Mouse (Mus musculus) liver, postnatal 0 days (tissue): Measurements from ENCODE around the gene Camta1. TPM values are rescaled to one million over a fixed set of nuclear protein-coding genes. Genes with fewer than 3 reads are reported as not detected.
A peak's percentile ranks its signal among the peaks of the same experiment; 100 is the strongest.

Experiments used
- ATAC-seq: fragments of 200-750 bp; cut with Nextera tagmentation; 2 replicates; pipeline ENCODE4 v1.8.0; 2017; ENCODE audit warnings: mild to moderate bottlenecking, moderate library complexity
- DNase-seq: peaks from one replicate; pipeline ENCODE4 v3.0.0-alpha.2; 2016
- H3K27ac ChIP-seq: fragments of 300-500 bp; sonication (generic); 2 replicates; pipeline ENCODE4 v1.5.1; 2014; ENCODE audit warnings: antibody characterized with exemption, moderate library complexity, mild to moderate bottlenecking, low read depth
- H3K27me3 ChIP-seq: fragments of 300-500 bp; sonication (generic); 2 replicates; pipeline ENCODE4 v1.6.1; 2014; ENCODE audit warnings: low read length, control low read depth, mixed read lengths; ENCODE audit not compliant: insufficient read depth
- H3K36me3 ChIP-seq: fragments of 300-500 bp; sonication (generic); replicated peaks from 2 replicates; pipeline ENCODE4 v1.6.1; 2014; ENCODE audit warnings: mild to moderate bottlenecking, control low read depth, low read length, moderate library complexity, mixed read lengths; ENCODE audit not compliant: insufficient read depth
- H3K4me1 ChIP-seq: fragments of 300-500 bp; sonication (generic); 2 replicates; pipeline ENCODE4 v1.6.1; 2014; ENCODE audit warnings: antibody characterized with exemption, mild to moderate bottlenecking, control low read depth; ENCODE audit not compliant: insufficient read depth
- H3K4me2 ChIP-seq: fragments of 300-500 bp; sonication (generic); 2 replicates; pipeline ENCODE4 v1.6.1; 2014; ENCODE audit warnings: low read depth, mild to moderate bottlenecking, low read length, moderate library complexity, mixed read lengths
- H3K4me3 ChIP-seq: fragments of 300-500 bp; sonication (generic); 2 replicates; pipeline ENCODE4 v1.5.1; 2014; ENCODE audit warnings: low read depth, low read length
- H3K9ac ChIP-seq: fragments of 300-500 bp; sonication (generic); replicated peaks from 2 replicates; pipeline ENCODE4 v1.6.1; 2014; ENCODE audit warnings: mild to moderate bottlenecking, moderate library complexity
- H3K9me3 ChIP-seq: fragments of 300-500 bp; sonication (generic); 2 replicates; pipeline ENCODE4 v1.6.1; 2016; ENCODE audit warnings: mild to moderate bottlenecking, control low read depth, low read length, mixed read lengths
- CTCF ChIP-seq: sonication (generic); IDR thresholded peaks from 2 replicates; pipeline ENCODE4 v1.5.1; 2016; ENCODE audit warnings: antibody characterized with exemption, low read depth
- EP300 ChIP-seq: IDR thresholded peaks from 2 replicates; pipeline ENCODE4 v1.6.1; 2016; ENCODE audit warnings: antibody characterized with exemption, low read depth, mild to moderate bottlenecking
- WGBS: fragments of 180-500 bp; shearing (Covaris S2); extraction: QIAGEN DNeasy Blood & Tissue Kit; methylation state at CpG from one replicate; pipeline ENCODE4 v1.1.7; 2014; ENCODE audit not compliant: insufficient replicate concordance; 5-methylcytosine and 5-hydroxymethylcytosine counted together
- polyA plus RNA-seq: library from polyadenylated mRNA; unstranded; fragments of >200 nt; fragmentation: Nextera tagmentation; extraction: Ambion mirVana; gene quantifications from 2 replicates; pipeline ENCODE4 v1.2.1, GENCODE M21; 2015

Gene Camta1
- polyA plus RNA-seq, 1 experiment from 2014 or later = 48.3 TPM

- Histone ChIP-seq H3K36me3 (no peaks in the 10 kb centered on the region), H3K4me3 (no peak overlapping the region), H3K9ac (no peak overlapping the region), H3K27ac (no peak overlapping the region), H3K9me3 (no peaks in the 10 kb centered on the region), H3K4me2 (no peak overlapping the region), H3K4me1 (no peaks in the 10 kb centered on the region), H3K27me3 (no peaks in the 10 kb centered on the region)
- ATAC-seq = no peak
- DNase-seq = no peak
- 62% methylated on average over 4 of the region's 4 CpGs for WGBS
- no peak for TF ChIP-seq EP300
- no peak for TF ChIP-seq CTCF
Measured at GRCm38 (mm10) chr4:151655227-151655626, 206.4 kb downstream of the Camta1 start.

GRCm38 (mm10) chr4:151642418-151642817 lies 219.3 kb downstream of the Camta1 start:
- H3K27ac ChIP-seq = no peak overlapping the region
- no peaks in the 10 kb centered on the region for H3K4me1 ChIP-seq
- no peak for TF ChIP-seq CTCF
- TF ChIP-seq EP300 = no peak
- 77% methylated on average over 2 of the region's 2 CpGs for WGBS
- no peaks in the 10 kb centered on the region for H3K9me3 ChIP-seq
- H3K4me3 ChIP-seq = no peak overlapping the region
- no peak overlapping the region for H3K9ac ChIP-seq
- H3K36me3 ChIP-seq = no peaks in the 10 kb centered on the region
- no peaks in the 10 kb centered on the region for H3K27me3 ChIP-seq
- ATAC-seq = no peak
- no peak overlapping the region for H3K4me2 ChIP-seq
- no peak for DNase-seq

- H3K4me2 ChIP-seq = no peak overlapping the region
- no peak overlapping the region for H3K9ac ChIP-seq
- no peaks in the 10 kb centered on the region for H3K27me3 ChIP-seq
- no peaks in the 10 kb centered on the region for H3K4me1 ChIP-seq
- H3K4me3 ChIP-seq = no peak overlapping the region
- no peak for ATAC-seq
- WGBS = 69% methylated on average over 8 of the region's 8 CpGs
- TF ChIP-seq CTCF (no peak), EP300 (no peak)
- no peaks in the 10 kb centered on the region for H3K9me3 ChIP-seq
- DNase-seq = no peak
- H3K27ac ChIP-seq = no peak overlapping the region
- no peaks in the 10 kb centered on the region for H3K36me3 ChIP-seq
Measured at GRCm38 (mm10) chr4:151640971-151641370, 220.7 kb downstream of the Camta1 start.

- Histone ChIP-seq H3K27ac (no peak overlapping the region), H3K4me1 (no peaks in the 10 kb centered on the region), H3K4me3 (no peak overlapping the region), H3K9ac (no peak overlapping the region), H3K27me3 (no peaks in the 10 kb centered on the region), H3K36me3 (no peaks in the 10 kb centered on the region), H3K4me2 (no peak overlapping the region), H3K9me3 (no peaks in the 10 kb centered on the region)
- 19% methylated on average over 9 of the region's 9 CpGs for WGBS
- TF ChIP-seq EP300 (no peak), CTCF (peak; percentile 57)
- ATAC-seq = no peak
- DNase-seq = no peak
Measured at GRCm38 (mm10) chr4:151638941-151639340, 222.7 kb downstream of the Camta1 start.

DNA sequence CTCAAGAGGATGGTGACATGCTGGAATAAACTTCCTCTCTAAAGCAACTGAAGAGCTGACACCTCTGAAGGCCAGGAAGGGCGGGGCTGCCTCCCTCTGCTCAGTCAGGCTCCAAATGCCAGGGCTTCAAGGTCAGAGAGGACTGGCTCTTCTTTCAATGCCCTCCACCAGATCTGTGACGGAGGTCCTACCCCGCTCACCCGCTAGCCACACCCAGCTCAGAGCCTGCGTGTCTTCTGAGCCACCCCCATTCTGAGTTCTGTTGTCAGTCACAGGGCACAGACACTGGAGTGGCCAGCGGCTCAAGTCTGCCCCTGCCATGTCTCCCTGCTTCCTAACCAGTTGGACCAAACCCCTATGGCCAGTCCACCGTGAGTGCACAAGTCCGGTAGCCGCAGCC lies 224.3 kb downstream of the Camta1 start:
- no peak for DNase-seq

DNA sequence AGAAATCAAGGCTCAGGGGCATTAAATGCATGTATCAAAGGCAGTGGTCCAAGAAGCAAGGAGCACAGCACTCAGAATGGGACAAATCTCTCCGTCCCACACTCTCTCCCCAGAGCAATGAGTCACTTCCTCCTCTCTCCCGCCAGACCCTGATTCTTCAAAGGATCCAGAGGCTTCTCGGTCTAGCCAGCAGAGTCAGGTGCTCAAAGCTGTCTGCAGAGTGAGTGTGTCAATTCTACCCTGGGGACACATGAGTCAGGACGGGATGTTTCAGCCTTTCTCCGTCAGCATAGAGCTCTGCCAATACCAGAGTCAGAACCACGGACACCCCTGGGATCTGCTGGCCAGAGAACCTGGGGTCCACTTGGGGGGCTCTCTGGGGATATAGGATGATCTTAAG lies 226.9 kb downstream of the Camta1 start:
- H3K4me2 ChIP-seq = no peak overlapping the region
- H3K9ac ChIP-seq = no peak overlapping the region
- WGBS = 37% methylated on average over 6 of the region's 6 CpGs
- H3K4me1 ChIP-seq = no peaks in the 10 kb centered on the region
- H3K27ac ChIP-seq = no peak overlapping the region
- no peaks in the 10 kb centered on the region for H3K36me3 ChIP-seq
- H3K27me3 ChIP-seq = no peaks in the 10 kb centered on the region
- TF ChIP-seq CTCF (no peak), EP300 (no peak)
- no peaks in the 10 kb centered on the region for H3K9me3 ChIP-seq
- no peak overlapping the region for H3K4me3 ChIP-seq
- no peak for ATAC-seq
- no peak for DNase-seq

More for the DNA sequence above, 224.3 kb downstream of the Camta1 start:
- Histone ChIP-seq H3K27me3 (no peaks in the 10 kb centered on the region), H3K9ac (no peak overlapping the region), H3K4me3 (no peak overlapping the region), H3K9me3 (no peaks in the 10 kb centered on the region), H3K4me1 (no peaks in the 10 kb centered on the region), H3K36me3 (no peaks in the 10 kb centered on the region), H3K4me2 (no peak overlapping the region), H3K27ac (no peak overlapping the region)
- ATAC-seq = no peak
- 55% methylated on average over 9 of the region's 9 CpGs for WGBS
- TF ChIP-seq EP300 = no peak
- no peak for TF ChIP-seq CTCF

DNA sequence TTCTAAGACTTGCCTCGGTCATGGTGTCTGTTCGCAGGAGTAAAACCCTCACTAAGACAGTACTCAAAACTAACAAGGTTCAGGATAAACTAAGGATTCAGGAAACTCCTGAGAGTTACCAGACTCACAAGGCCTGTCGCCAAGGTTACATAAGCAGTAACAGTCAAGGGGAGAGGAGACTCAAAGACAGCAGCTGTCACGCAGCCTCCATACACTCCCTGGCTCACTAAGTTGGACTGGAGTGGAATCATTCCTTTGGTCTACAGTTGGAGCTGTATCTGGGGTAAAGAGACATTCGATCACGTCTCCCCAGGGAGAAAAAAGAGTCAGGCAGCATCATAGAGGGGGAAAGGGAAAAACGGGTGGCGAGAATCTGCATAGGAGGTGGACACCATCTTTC lies 227.9 kb downstream of the Camta1 start:
- H3K27me3 ChIP-seq = no peaks in the 10 kb centered on the region
- ATAC-seq (no peak), DNase-seq (no peak)
- no peaks in the 10 kb centered on the region for H3K36me3 ChIP-seq
- H3K9ac ChIP-seq = no peak overlapping the region
- H3K4me2 ChIP-seq = no peak overlapping the region
- H3K9me3 ChIP-seq = no peaks in the 10 kb centered on the region
- H3K27ac ChIP-seq = no peak overlapping the region
- TF ChIP-seq EP300 (no peak), CTCF (no peak)
- no peaks in the 10 kb centered on the region for H3K4me1 ChIP-seq
- no peak overlapping the region for H3K4me3 ChIP-seq
- WGBS = 77% methylated on average over 8 of the region's 8 CpGs
